Mouse (Mus musculus): ENCODE data around the gene Eps8l3. TPM values are rescaled to one million over a fixed set of nuclear protein-coding genes. Genes with fewer than 3 reads are reported as not detected.
"Not testable (repeated sequence)": the region's sequence is repeated elsewhere in the genome, so short reads cannot be mapped to it uniquely, and the experiment has no call there.

Eps8l3 gene
- polyA plus RNA-seq, 1 experiment: not detected

- Histone ChIP-seq H3K79me2 (ENCODE audit: control insufficient read depth, insufficient read depth) (no peaks in the 10 kb centered on the region), H3K4me2 (ENCODE audit: low read depth) (no peak overlapping the region), H3K27me3 (ENCODE audit: control insufficient read depth, insufficient read depth, insufficient read length) (peaks cover 9% of the 10 kb centered on the region), H3ac (ENCODE audit: control insufficient read depth, insufficient read length) (no peak overlapping the region), H3K4me3 (no peak overlapping the region), H3K36me3 (ENCODE audit: control insufficient read depth, insufficient read depth) (no peaks in the 10 kb centered on the region)
- TF ChIP-seq REST (IDR thresholded peaks at IDR 0.05; ENCODE audit: insufficient read depth, insufficient read length): no peak
- no peak for TF ChIP-seq USF1 (IDR thresholded peaks at IDR 0.05; ENCODE audit: low read depth)
- TF ChIP-seq MAX (IDR thresholded peaks at IDR 0.05; ENCODE audit: low read depth): no peak
- TF ChIP-seq MYOD1 (IDR thresholded peaks at IDR 0.05; ENCODE audit: control insufficient read depth in 1 of 3, insufficient read length in 2 of 3, low read depth in 2 of 3): no peak
- TF ChIP-seq E2F4 (IDR thresholded peaks at IDR 0.05; ENCODE audit: insufficient read depth): no peak
These were observed 10.9 kb downstream of the Eps8l3 start for GRCm38 (mm10) chr3:107887674-107888495.

DNA sequence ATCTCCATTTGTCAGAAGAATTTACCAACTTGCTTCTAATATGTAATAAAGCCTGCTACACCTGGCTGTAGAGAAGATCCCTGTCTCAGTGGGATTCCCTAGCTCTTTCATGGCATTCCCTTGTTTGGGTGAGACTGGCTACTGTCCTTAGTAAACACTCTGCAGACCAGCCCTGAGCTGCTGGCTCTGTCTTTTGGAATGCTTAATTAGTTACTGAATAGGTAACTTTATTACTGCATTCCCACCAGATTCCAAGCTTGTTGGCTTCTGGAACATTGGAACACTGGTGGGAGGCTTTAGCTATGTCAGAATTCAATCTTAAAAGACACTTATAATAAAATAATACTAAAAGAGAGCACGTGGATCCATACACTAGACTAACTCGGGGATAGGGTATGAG lies 12.2 kb downstream of the Eps8l3 start:
- not testable (repeated sequence) for H3K4me3 ChIP-seq; H3K4me2 ChIP-seq (ENCODE audit: low read depth); H3ac ChIP-seq (ENCODE audit: control insufficient read depth, insufficient read length); H3K27me3 ChIP-seq (ENCODE audit: control insufficient read depth, insufficient read depth, insufficient read length); H3K36me3 ChIP-seq (ENCODE audit: control insufficient read depth, insufficient read depth); H3K79me2 ChIP-seq (ENCODE audit: control insufficient read depth, insufficient read depth)

- TF ChIP-seq POLR2AphosphoS2 (IDR thresholded peaks at IDR 0.05; ENCODE audit: insufficient read length, low read depth) (no peak), POLR2A (IDR thresholded peaks at IDR 0.05; ENCODE audit: insufficient read length, low read depth) (no peak), TCF3 (IDR thresholded peaks at IDR 0.05; ENCODE audit: insufficient read length, low read depth) (no peak), E2F4 (IDR thresholded peaks at IDR 0.05; ENCODE audit: insufficient read depth) (no peak), SRF (IDR thresholded peaks at IDR 0.05; ENCODE audit: control insufficient read depth, insufficient read length, low read depth) (no peak), TCF12 (IDR thresholded peaks at IDR 0.05; ENCODE audit: insufficient read depth, poor library complexity, severe bottlenecking) (no peak), MAX (IDR thresholded peaks at IDR 0.05; ENCODE audit: low read depth) (no peak), MYOG (IDR thresholded peaks at IDR 0.05; ENCODE audit: control insufficient read depth in 1 of 3, insufficient read depth in 1 of 3, insufficient read length in 2 of 3, low read depth in 2 of 3) (no peak)
- H3K4me3 ChIP-seq: peak overlapping the region; percentile 19
- H3K36me3 ChIP-seq (ENCODE audit: control insufficient read depth, insufficient read depth): no peaks in the 10 kb centered on the region
- no peaks in the 10 kb centered on the region for H3K27me3 ChIP-seq (ENCODE audit: control insufficient read depth, insufficient read depth, insufficient read length)
- peak overlapping the region; percentile 86 for H3K4me2 ChIP-seq (ENCODE audit: low read depth)
- no peak overlapping the region for H3ac ChIP-seq (ENCODE audit: control insufficient read depth, insufficient read length)
- no peaks in the 10 kb centered on the region for H3K79me2 ChIP-seq (ENCODE audit: control insufficient read depth, insufficient read depth)
These were observed 18.2 kb downstream of the Eps8l3 start for GRCm38 (mm10) chr3:107895194-107895719.

- H3K27me3 ChIP-seq (ENCODE audit: control insufficient read depth, insufficient read depth, insufficient read length): no peaks in the 10 kb centered on the region
- H3K36me3 ChIP-seq (ENCODE audit: control insufficient read depth, insufficient read depth): no peaks in the 10 kb centered on the region
- no peak within 1 kb of the TSS for H3ac ChIP-seq (ENCODE audit: control insufficient read depth, insufficient read length)
- no peaks in the 10 kb centered on the region for H3K79me2 ChIP-seq (ENCODE audit: control insufficient read depth, insufficient read depth)
- no peak for TF ChIP-seq TCF12 (IDR thresholded peaks at IDR 0.05; ENCODE audit: insufficient read depth, poor library complexity, severe bottlenecking)
- TF ChIP-seq MYOD1 (IDR thresholded peaks at IDR 0.05; ENCODE audit: control insufficient read depth in 1 of 3, insufficient read length in 2 of 3, low read depth in 2 of 3): peak in 2 of 3 experiments; percentile 43 to 57
- TF ChIP-seq POLR2A (IDR thresholded peaks at IDR 0.05; ENCODE audit: insufficient read length, low read depth): peak; percentile 55
- peak in 2 of 3 experiments; percentile 37 to 60 for TF ChIP-seq MYOG (IDR thresholded peaks at IDR 0.05; ENCODE audit: control insufficient read depth in 1 of 3, insufficient read depth in 1 of 3, insufficient read length in 2 of 3, low read depth in 2 of 3)
- TF ChIP-seq USF1 (IDR thresholded peaks at IDR 0.05; ENCODE audit: low read depth): peak; percentile 9
- no peak for TF ChIP-seq CEBPB (IDR thresholded peaks at IDR 0.05; ENCODE audit: insufficient read depth, poor library complexity, severe bottlenecking)
- TF ChIP-seq MAX (IDR thresholded peaks at IDR 0.05; ENCODE audit: low read depth): no peak
- H3K4me3 ChIP-seq: peak within 1 kb of the TSS; percentile 19
- peak within 1 kb of the TSS; percentile 86 for H3K4me2 ChIP-seq (ENCODE audit: low read depth)
These were observed 18.9 kb downstream of the Eps8l3 start, which contains the start of gene Gstm5 for GRCm38 (mm10) chr3:107895720-107896569. Gene Gstm5, plus strand, starts transcription at chr3:107895821.

GRCm38 (mm10) chr3:107898691-107899090 lies 21.7 kb downstream of the Eps8l3 start:
- H3ac ChIP-seq (ENCODE audit: control insufficient read depth, insufficient read length): no peak overlapping the region
- H3K36me3 ChIP-seq (ENCODE audit: control insufficient read depth, insufficient read depth): no peaks in the 10 kb centered on the region
- H3K27me3 ChIP-seq (ENCODE audit: control insufficient read depth, insufficient read depth, insufficient read length): peaks cover 15% of the 10 kb centered on the region
- TF ChIP-seq USF1 (IDR thresholded peaks at IDR 0.05; ENCODE audit: low read depth) (no peak), CEBPB (IDR thresholded peaks at IDR 0.05; ENCODE audit: insufficient read depth, poor library complexity, severe bottlenecking) (no peak), POLR2A (IDR thresholded peaks at IDR 0.05; ENCODE audit: insufficient read length, low read depth) (no peak), POLR2AphosphoS2 (IDR thresholded peaks at IDR 0.05; ENCODE audit: insufficient read length, low read depth) (no peak), MYOD1 (IDR thresholded peaks at IDR 0.05; ENCODE audit: control insufficient read depth in 1 of 3, insufficient read length in 2 of 3, low read depth in 2 of 3) (no peak), TCF3 (IDR thresholded peaks at IDR 0.05; ENCODE audit: insufficient read length, low read depth) (no peak), TCF12 (IDR thresholded peaks at IDR 0.05; ENCODE audit: insufficient read depth, poor library complexity, severe bottlenecking) (no peak), MYOG (IDR thresholded peaks at IDR 0.05; ENCODE audit: control insufficient read depth in 1 of 3, insufficient read depth in 1 of 3, insufficient read length in 2 of 3, low read depth in 2 of 3) (no peak), E2F4 (IDR thresholded peaks at IDR 0.05; ENCODE audit: insufficient read depth) (no peak), MAX (IDR thresholded peaks at IDR 0.05; ENCODE audit: low read depth) (no peak), REST (IDR thresholded peaks at IDR 0.05; ENCODE audit: insufficient read depth, insufficient read length) (no peak), SRF (IDR thresholded peaks at IDR 0.05; ENCODE audit: control insufficient read depth, insufficient read length, low read depth) (no peak)
- no peak overlapping the region for H3K4me2 ChIP-seq (ENCODE audit: low read depth)
- no peaks in the 10 kb centered on the region for H3K79me2 ChIP-seq (ENCODE audit: control insufficient read depth, insufficient read depth)
- no peak overlapping the region for H3K4me3 ChIP-seq
